Mouse (Mus musculus): ENCODE measurements at regions not wholly inside any gene's neighbourhood (a gene's known extent, or its start where the extent isn't known, plus 50 kb on each side); places are given as distances from the start of the nearest gene placed in this dataset.
A peak's percentile ranks its signal among the peaks of the same experiment; 100 is the strongest.

DNA sequence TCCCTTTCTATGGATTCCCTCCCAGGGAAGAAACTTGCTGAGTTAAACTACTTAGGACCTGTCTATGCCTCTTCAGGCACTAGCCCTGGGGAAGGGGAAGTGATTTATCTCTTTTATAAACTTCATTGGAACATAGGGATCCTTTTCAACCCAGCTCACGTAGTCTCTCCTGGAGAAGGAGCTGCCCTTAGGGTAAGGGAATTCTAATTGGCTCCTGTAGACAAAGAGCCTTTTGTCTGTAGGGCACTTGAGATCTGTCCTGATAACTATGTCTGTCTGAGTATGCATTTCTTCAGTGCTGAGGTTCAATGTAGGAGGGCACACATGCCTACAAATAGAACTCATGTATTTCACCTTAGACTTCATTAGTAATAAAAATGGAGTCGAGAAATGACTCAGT is 413.9 kb upstream of the Large1 start:
- peak; percentile 33 for DNase-seq (ENCODE audit: extremely low read depth, low read depth, low spot score)

GRCm38 (mm10) chr8:73758771-73759170 is 405.4 kb upstream of the Large1 start:
- DNase-seq (ENCODE audit: extremely low read depth, low read depth, low spot score) = no peak

- no peak for DNase-seq (ENCODE audit: extremely low read depth, low read depth, low spot score)
Observed at GRCm38 (mm10) chr8:73750571-73750970, 397.2 kb upstream of the Large1 start.

- DNase-seq (ENCODE audit: extremely low read depth, low read depth, low spot score) = no peak
Observed at GRCm38 (mm10) chr8:73706857-73707256, 353.5 kb upstream of the Large1 start.
